Mouse (Mus musculus): ENCODE data around the gene Snrnp27.

DNA sequence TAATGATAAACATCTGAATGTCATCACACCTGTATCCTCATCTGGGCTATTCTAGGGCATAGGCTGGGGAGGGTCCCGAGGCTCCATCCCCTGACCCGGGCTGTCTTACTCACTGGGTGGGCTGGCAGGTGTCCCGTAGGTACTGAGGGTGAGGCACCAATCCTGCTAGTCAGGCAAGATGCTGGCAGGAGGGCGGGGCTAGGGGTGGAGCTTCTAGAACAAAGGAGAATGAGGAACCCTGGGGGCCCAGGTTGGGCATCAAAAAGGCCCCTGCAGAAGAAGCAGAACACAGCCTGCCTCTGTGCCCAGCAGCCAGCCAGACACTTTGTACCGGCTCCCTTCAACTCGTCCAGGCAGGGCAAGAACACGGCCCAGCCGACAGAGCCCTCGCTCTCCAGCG lies 56.4 kb downstream of the Snrnp27 start, which contains the start of gene Asprv1:
- TF ChIP-seq CTCF (IDR thresholded peaks at IDR 0.05; ENCODE audit: borderline replicate concordance, insufficient read depth, low read depth, low read length) (no peak), POLR2A (IDR thresholded peaks at IDR 0.05; ENCODE audit: borderline replicate concordance, insufficient read depth, low read length) (no peak)

All from cerebellum, adult 2 months (tissue).